14 mouse cellular contexts compared by ENCODE assay signal in the genomic region with DNA sequence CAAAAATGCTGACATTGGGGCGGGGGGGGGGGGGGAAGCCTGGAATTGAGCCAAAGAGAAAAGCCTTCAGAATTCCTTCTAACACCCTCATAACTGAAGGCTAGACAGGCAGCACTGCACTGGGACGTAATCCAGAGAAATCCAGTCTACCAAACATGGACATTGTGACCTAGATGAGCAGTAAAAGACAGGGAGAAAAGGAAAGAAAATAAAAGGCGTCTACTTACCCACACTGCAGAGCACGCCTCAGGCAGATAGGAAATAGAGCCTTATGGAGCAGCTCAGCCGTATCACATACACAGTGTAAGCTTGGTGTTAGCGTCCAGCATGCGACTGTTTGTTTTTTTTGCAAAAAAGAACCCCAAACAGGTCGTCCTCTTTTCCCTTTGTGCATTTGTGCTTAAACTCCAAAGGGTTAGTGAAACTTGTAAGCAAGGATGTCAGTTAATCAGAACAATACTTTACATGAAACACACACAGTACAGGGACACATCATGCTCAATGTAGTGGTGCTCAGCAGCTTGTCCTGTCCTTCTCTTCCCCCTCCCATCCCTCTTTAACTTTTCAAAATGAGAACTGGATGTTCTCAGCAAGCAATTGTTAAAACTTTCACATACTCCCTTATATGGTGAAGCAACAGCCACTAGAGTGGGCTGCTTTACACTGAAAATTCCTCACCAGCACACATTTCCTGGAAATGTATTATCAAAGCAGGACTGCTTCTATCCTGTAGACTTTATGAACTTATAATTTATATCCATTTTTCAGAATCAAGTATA.
A peak's percentile ranks its signal among the peaks of the same experiment; 100 is the strongest.
DNase-seq lines count a peak whose midpoint lies in the region; ATAC-seq and TF ChIP-seq lines count a peak whose summit lies in the region.
"Had no signal": no experiment of that assay in that cellular context is flagged by ENCODE, and none has a peak within 500 bp of the region (broad histone marks: within the 10 kb centered on the region; RNA-seq: fewer than 3 reads in every experiment).

No protein-coding gene starts in this region.

- H3K4me3 ChIP-seq in kidney, embryonic 16.5 days (ENCODE audit: low read length) = no peak overlapping the region
- H3K4me3 ChIP-seq in lung, postnatal 0 days (ENCODE audit: low read depth, low read length) = no peak overlapping the region
- no peak overlapping the region for H3K4me3 ChIP-seq in myocyte

- H3K9me3 ChIP-seq in kidney, embryonic 16.5 days (ENCODE audit: low read length) = no peaks in the 10 kb centered on the region
- H3K9me3 ChIP-seq in lung, postnatal 0 days (ENCODE audit: low read length) = no peaks in the 10 kb centered on the region

- H3K9ac ChIP-seq in kidney, embryonic 16.5 days (replicated peaks; ENCODE audit: low read length) = no peak overlapping the region
- H3K9ac ChIP-seq in lung, postnatal 0 days (replicated peaks; ENCODE audit: low read depth) = no peak overlapping the region
- H3K9ac ChIP-seq: hindbrain, embryonic 14.5 days had no signal

- ATAC-seq in kidney, embryonic 16.5 days (ENCODE audit: low FRiP score, low TSS enrichment) = no peak
- peak; percentile 70 for ATAC-seq in lung, postnatal 0 days

- TF ChIP-seq CTCF in lung, postnatal 0 days (IDR thresholded peaks at IDR 0.05) = no peak

- no peaks in the 10 kb centered on the region for H3K27me3 ChIP-seq in kidney, embryonic 16.5 days (ENCODE audit: insufficient read depth, low read length)
- no peaks in the 10 kb centered on the region for H3K27me3 ChIP-seq in lung, postnatal 0 days (replicated peaks; ENCODE audit: insufficient read depth, low read length)
- no peaks in the 10 kb centered on the region for H3K27me3 ChIP-seq in myocyte (ENCODE audit: control insufficient read depth, insufficient read depth, insufficient read length)

- peak; percentile 68 for DNase-seq in heart, adult 11 months
- no peak for DNase-seq in heart, adult 8-10 months (ENCODE audit: low spot score)
- no peak for DNase-seq in kidney, adult 8-10 months
- DNase-seq in lung, postnatal 0 days (ENCODE audit: low spot score) = peak; percentile 59
- DNase-seq in lung, postnatal 4 days = no peak
- no peak for DNase-seq in adipocyte (ENCODE audit: low spot score)
- DNase-seq: adrenal gland, adult 2 months; cerebellum, adult 8-10 months; heart, adult 18-20 months; midbrain, embryonic 14.5 days; thymus, adult 18-20 months had no signal

- no peak overlapping the region for H3K4me2 ChIP-seq in kidney, embryonic 16.5 days (replicated peaks; ENCODE audit: low read depth, low read length)
- H3K4me2 ChIP-seq in lung, postnatal 0 days (replicated peaks; ENCODE audit: low read depth, low read length) = no peak overlapping the region
- no peak overlapping the region for H3K4me2 ChIP-seq in myocyte (ENCODE audit: low read depth)
- H3K4me2 ChIP-seq: hindbrain, embryonic 14.5 days had no signal

- no peak for TF ChIP-seq EP300 in lung, postnatal 0 days (IDR thresholded peaks at IDR 0.05)

- peaks cover 41% of the 10 kb centered on the region for H3K36me3 ChIP-seq in kidney, embryonic 16.5 days (ENCODE audit: insufficient read depth, low read length)
- H3K36me3 ChIP-seq in lung, postnatal 0 days (ENCODE audit: insufficient read depth, low read length) = peaks cover 51% of the 10 kb centered on the region
- peaks cover 69% of the 10 kb centered on the region for H3K36me3 ChIP-seq in myocyte (ENCODE audit: control insufficient read depth, insufficient read depth)

- peak overlapping the region; percentile 40; the same call in 1 of the 2 replicates for H3K27ac ChIP-seq in kidney, embryonic 16.5 days (ENCODE audit: low read length)
- peak overlapping the region; percentile 47 for H3K27ac ChIP-seq in lung, postnatal 0 days (ENCODE audit: low read length)
- H3K27ac ChIP-seq: hindbrain, embryonic 14.5 days had no signal

- WGBS in kidney, embryonic 16.5 days = 63% methylated on average over 8 of the region's 8 CpGs
- WGBS in lung, postnatal 0 days = 56% methylated on average over 8 of the region's 8 CpGs

- TF ChIP-seq POLR2A in myocyte (IDR thresholded peaks at IDR 0.05; ENCODE audit: insufficient read length, low read depth) = no peak

- no peaks in the 10 kb centered on the region for H3K79me2 ChIP-seq in myocyte (ENCODE audit: control insufficient read depth, insufficient read depth)

- no peaks in the 10 kb centered on the region for H3K4me1 ChIP-seq in kidney, embryonic 16.5 days (ENCODE audit: insufficient read depth, low read length)
- no peaks in the 10 kb centered on the region for H3K4me1 ChIP-seq in lung, postnatal 0 days (ENCODE audit: insufficient read depth, low read depth, low read length)

- H3ac ChIP-seq in myocyte (ENCODE audit: control insufficient read depth, insufficient read length) = no peak overlapping the region

TF ChIP-seq in myocyte, 11 proteins besides CTCF, POLR2A, EP300 and RAD21:
- TF ChIP-seq REST (IDR thresholded peaks at IDR 0.05; ENCODE audit: insufficient read depth, insufficient read length) (no peak), USF1 (IDR thresholded peaks at IDR 0.05; ENCODE audit: low read depth) (no peak), POLR2AphosphoS2 (IDR thresholded peaks at IDR 0.05; ENCODE audit: insufficient read length, low read depth) (peak; percentile 10), MYOD1 (IDR thresholded peaks at IDR 0.05; ENCODE audit: control insufficient read depth in 1 of 3, insufficient read length in 2 of 3, low read depth in 2 of 3) (no peak), MAX (IDR thresholded peaks at IDR 0.05; ENCODE audit: low read depth) (no peak), MYOG (IDR thresholded peaks at IDR 0.05; ENCODE audit: control insufficient read depth in 1 of 3, insufficient read depth in 1 of 3, insufficient read length in 2 of 3, low read depth in 2 of 3) (no peak), CEBPB (IDR thresholded peaks at IDR 0.05; ENCODE audit: insufficient read depth, poor library complexity, severe bottlenecking) (no peak), TCF12 (IDR thresholded peaks at IDR 0.05; ENCODE audit: insufficient read depth, poor library complexity, severe bottlenecking) (no peak)

Comparison
In these comparisons a context has a peak if more than half of its experiments do, and no peak if none do; other contexts are left out.
1. DNase-seq: peak in heart, adult 11 months (single experiment) and lung, postnatal 0 days (single experiment); none in heart, adult 8-10 months (single experiment), kidney, adult 8-10 months (0 of 2), lung, postnatal 4 days (0 of 2) and adipocyte (single experiment).